Mouse (Mus musculus) adrenal gland (tissue): ENCODE data around the gene Ccdc73.
"Not testable (repeated sequence)": the region's sequence is repeated elsewhere in the genome, so short reads cannot be mapped to it uniquely, and the experiment has no call there.

Experiments used
- intact Hi-C: fragments of 180-260 bp; cut with DNase I; formaldehyde crosslinking; loops from one replicate; pipeline ENCODE4 v1.15.1; 2025

Ccdc73 gene

GRCm38 (mm10) chr2:105025610-105026009, 158.0 kb downstream of the Ccdc73 start:
- intact Hi-C loops, result not testable (repeated sequence)

DNA sequence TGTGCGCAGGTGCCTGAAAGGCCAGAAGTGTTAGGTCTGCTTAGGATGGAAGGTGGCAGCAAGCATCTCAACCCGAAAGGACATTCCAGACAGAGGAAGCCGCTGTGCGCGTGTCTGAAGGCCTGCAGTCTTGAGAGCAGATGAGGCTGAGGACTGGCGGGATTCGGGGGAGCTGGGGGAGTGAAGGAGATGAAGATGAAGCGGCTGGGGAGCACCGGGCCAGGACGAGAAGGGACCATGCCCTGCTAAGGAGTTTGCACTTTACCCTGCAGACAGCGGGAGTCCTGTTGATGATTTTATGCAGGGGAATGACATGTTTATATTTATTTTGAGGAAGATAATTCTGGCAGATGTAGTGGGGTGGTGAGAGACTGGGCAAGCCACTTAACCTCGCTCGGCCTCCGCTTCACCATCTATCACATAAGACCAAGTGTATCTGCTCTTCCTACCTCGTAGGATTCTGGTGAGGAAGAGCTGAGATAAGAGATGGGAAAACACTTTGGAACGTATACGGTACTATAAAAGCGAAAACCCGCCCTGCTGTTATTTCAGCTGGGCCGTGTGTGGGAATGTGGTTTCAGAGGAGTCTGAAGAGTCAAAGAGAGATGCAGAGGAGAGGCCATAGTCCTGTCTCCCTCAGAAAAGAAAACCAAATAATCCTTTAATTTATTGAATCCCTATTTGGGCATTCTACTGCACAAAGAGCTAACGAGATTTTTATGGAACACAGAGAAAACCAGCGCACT, 159.5 kb downstream of the Ccdc73 start:
- intact Hi-C loops, result no loop called here

DNA sequence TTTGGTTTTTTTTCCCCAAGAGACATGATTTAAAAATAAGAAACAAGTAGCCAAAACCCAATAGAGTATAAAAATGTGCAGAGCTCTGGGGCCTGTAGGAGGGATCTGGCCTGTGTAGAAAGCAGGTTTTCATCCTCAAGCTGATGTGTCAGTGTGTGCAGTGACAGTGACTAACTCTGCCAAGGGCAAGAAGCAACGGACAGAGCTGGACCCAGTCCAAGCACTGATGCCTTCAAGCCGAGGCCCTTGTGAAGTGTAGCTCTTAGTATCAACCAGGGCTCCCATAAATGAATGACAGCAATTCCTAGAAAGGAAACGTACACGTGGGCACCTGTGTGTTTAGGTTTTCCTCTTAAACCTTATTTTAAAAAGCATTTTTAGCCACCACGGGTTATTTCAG, 161.2 kb downstream of the Ccdc73 start:
- intact Hi-C loops, result no loop called here

DNA sequence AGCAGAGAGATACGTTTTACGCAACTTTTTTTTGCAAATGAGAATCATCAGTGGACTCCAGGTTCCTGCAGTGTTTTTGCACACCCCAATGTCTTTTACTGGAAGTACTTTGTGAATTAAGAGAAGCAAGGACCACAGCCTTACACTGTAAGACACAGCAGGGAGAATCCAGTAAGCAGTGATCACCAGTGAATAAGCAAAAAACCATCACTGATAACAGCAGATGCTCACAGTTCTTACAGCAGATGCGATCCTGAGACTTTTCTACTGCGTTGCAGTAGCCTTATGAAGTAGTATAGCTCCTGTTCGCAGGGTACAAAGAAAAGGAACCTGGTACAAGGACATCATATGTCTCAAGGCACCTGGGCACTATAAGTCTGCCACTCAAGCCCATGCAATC, 162.9 kb downstream of the Ccdc73 start:
- intact Hi-C loops, result no loop called here

- intact Hi-C loops, result no loop called here
Measured at GRCm38 (mm10) chr2:105034084-105034483, 166.5 kb downstream of the Ccdc73 start.

- intact Hi-C loops, result no loop called here
Measured at GRCm38 (mm10) chr2:105035985-105036384, 168.4 kb downstream of the Ccdc73 start.

DNA sequence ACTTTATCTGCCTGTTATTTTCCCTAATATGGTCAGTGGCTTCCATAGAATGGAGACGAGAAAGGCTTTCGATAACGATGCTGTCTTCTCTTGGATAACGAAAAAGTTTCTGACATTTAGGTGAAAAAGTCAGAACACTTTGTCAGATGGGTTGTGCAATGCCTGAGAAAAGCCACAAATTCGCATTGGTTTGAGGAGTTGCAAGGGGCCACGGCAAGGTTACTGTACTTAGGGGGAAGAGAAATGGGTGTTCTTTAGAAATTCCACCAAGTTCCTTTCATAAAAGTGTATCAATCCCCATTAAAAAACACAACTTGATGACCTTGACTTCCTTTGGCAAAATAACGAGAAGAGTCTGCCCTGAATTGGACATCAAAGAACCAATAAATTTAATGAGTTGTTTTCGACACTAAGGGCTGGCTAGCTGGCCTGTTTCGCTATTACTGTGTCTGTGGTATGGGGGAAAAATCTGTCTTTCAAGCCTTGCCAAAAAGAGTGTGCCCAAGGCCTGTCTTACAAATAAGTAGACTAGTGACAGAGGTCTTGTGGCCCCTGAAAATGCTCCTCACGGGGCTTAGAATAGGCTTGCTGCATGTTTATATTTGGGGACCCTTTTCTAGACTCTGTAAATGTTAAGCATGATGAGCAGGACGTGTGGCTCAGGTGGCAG, 168.9 kb downstream of the Ccdc73 start:
- intact Hi-C loops, result no loop called here

- intact Hi-C loops, result no loop called here
Measured at GRCm38 (mm10) chr2:105037956-105038569, 170.5 kb downstream of the Ccdc73 start.

DNA sequence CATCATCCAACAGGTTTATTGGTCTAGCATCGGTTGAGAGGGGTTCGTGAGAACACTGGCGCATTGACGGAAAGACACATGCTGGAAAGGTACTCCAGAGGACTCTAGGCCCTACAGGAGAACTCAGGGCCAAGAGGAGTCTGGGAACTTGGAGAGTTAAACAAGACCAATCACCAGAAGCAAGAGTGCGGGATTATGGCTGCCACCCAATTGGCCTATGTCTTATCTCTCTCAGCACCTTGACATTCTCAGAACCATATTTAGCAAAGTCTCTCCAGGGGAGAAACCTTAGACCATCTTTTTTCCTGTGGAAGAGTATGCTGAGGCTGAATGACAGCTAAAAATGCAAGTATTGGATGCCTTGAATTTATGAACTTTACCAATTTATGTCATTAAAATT, 171.3 kb downstream of the Ccdc73 start:
- intact Hi-C loops, result no loop called here

- intact Hi-C loops, result no loop called here
Measured at GRCm38 (mm10) chr2:105040859-105041258, 173.3 kb downstream of the Ccdc73 start.

GRCm38 (mm10) chr2:105043152-105043551, 175.5 kb downstream of the Ccdc73 start:
- intact Hi-C loops, result no loop called here

DNA sequence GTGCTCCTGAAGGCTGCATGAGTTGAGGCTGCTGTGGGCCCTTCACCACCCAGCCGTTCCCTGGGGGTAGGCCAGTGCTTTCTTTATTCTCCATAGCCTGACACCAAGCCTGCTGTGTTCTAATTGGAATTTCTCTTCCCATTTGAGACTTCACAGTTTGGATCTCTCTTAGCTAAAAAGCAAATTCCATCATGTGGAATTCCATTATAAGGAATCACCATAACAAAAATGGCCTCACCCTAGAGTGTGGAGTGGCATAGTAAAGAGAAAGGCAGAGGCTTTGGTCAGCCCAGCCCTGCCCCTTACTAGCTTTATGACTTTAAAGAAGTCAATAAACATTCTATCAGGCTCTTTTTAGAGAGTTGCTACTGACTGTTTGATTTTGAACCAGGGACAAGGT, 180.7 kb downstream of the Ccdc73 start:
- intact Hi-C loops, result no loop called here

- intact Hi-C loops, result no loop called here
Measured at GRCm38 (mm10) chr2:105055529-105055928, 187.9 kb downstream of the Ccdc73 start.

DNA sequence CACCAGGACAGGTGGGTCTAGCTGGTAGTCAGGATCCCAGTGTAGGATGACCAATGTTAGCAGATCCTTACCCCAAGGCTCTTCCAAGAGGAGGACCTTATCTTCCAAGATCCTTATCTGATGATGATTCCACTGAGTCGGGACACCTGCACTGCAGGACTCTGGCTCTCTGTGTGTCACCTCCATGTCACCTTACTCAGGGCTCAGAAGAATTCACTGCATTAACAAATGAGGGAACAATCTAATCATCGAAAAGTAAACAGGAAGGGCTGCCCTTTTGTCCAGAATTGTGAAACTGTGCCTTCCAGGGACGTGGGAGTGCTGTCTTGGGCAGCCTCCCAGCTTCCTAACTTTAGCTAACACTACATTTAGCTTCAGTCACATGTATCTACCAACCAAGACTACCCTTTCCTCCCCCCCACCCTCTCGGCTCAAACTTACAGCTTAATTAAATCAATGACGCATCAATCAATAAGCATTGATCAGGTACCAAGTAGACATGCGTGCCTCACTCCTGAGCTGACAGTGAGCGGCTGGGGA, 191.0 kb downstream of the Ccdc73 start:
- intact Hi-C loops, result no loop called here

DNA sequence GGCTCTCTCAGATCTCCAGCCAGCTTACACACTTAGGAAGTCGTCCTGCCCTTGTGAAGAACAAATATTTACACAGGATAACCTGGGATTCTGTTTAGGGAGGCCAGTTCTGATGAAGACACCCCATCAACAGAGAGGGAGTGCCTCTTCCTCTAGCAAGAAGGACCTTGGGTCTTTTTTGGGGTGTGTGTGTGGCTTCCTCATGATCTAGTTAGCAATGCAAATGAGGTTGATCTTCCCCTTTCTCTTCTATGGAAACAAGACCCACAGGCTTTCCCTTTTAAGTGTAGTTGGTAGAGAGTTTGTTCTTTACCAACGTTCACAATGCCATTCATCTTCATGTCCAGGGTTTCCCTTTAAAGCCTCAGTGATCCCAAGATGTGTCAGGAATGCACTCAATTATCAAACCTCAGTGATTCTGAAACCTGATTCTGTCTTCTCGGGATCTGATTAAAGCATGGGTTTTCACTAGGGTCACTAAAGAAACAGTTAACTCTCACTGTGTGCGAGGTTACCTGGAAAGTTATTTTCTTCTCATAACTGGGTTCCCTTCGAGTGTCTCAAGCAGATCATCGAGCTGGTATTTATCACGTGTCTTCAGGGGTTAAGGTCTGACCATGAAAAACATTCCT, 195.3 kb downstream of the Ccdc73 start:
- intact Hi-C loops, result no loop called here
